Mouse (Mus musculus) ES-E14 (cell line): Measurements from ENCODE around the gene Adgrf2.

Source experiments
- CHD2 ChIP-seq: IDR thresholded peaks from 2 replicates; pipeline ENCODE4 v1.6.1; 2014; ENCODE audit warnings: mild to moderate bottlenecking, low read depth, low read length, inconsistent platforms
- HCFC1 ChIP-seq: IDR thresholded peaks from 2 replicates; pipeline ENCODE4 v1.6.1; 2012; ENCODE audit warnings: low read length, inconsistent platforms, borderline replicate concordance; ENCODE audit not compliant: insufficient read depth
- MAFK ChIP-seq: IDR thresholded peaks from 2 replicates; pipeline ENCODE4 v1.6.1; 2014; ENCODE audit warnings: mild to moderate bottlenecking, low read depth, low read length, inconsistent platforms; ENCODE audit not compliant: insufficient read depth
- ZC3H11A ChIP-seq: IDR thresholded peaks from 2 replicates; pipeline ENCODE4 v1.6.1; 2012; ENCODE audit warnings: low read depth, mild to moderate bottlenecking, inconsistent platforms, low read length, borderline replicate concordance
- ZNF384 ChIP-seq: IDR thresholded peaks from 2 replicates; pipeline ENCODE4 v1.6.1; 2012; ENCODE audit warnings: low read depth, low read length, inconsistent platforms

DNA sequence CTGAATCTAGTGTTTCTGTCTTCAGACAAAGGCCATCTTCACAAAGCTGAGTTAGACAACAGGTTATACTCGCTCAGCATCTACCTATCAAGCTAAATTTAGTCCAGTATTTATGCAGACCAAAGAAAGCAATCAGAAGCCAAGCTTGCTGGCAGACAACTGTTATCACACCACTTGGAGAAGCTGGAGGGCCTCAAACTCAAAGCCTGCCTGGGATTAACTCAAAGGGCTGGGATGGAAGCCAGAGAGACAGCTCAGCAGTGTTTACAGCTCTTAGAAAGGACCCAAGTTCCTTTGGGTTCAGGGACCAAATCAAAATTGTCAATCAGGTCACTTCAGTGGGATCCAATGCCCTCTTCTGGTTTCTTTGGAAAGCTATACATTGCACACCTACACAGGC, 48.8 kb upstream of the Adgrf2 start:
- no peak for TF ChIP-seq MAFK
- no peak for TF ChIP-seq ZNF384
- TF ChIP-seq ZC3H11A: no peak
- no peak for TF ChIP-seq HCFC1
- TF ChIP-seq CHD2: no peak
